Mouse (Mus musculus): Measurements from ENCODE around the gene Reep3. TPM values are rescaled to one million over a fixed set of nuclear protein-coding genes. Genes with fewer than 3 reads are reported as not detected.
A peak's percentile ranks its signal among the peaks of the same experiment; 100 is the strongest.

Gene Reep3
- polyA plus RNA-seq, 1 experiment from 2014 or later: 37.7 TPM

GRCm38 (mm10) chr10:66998770-66999169 lies 98.0 kb downstream of the Reep3 start:
- Histone ChIP-seq H3K36me3 (ENCODE audit: control insufficient read depth, insufficient read depth, low read length) (no peaks in the 10 kb centered on the region), H3K9me3 (ENCODE audit: control insufficient read depth, low read length) (no peaks in the 10 kb centered on the region), H3K4me1 (ENCODE audit: control insufficient read depth, insufficient read depth, low read length) (peaks cover 20% of the 10 kb centered on the region), H3K27me3 (ENCODE audit: control insufficient read depth, insufficient read depth, low read length) (no peaks in the 10 kb centered on the region), H3K4me2 (ENCODE audit: low read depth, low read length) (no peak overlapping the region), H3K4me3 (ENCODE audit: low read depth, low read length) (no peak overlapping the region), H3K9ac (replicated peaks; ENCODE audit: low read depth, low read length) (no peak overlapping the region), H3K27ac (ENCODE audit: low read depth, low read length) (no peak overlapping the region)
- WGBS: 93% methylated on average over 7 of the region's 7 CpGs
- no peak for ATAC-seq (ENCODE audit: low read depth)

GRCm38 (mm10) chr10:66995181-66995580 lies 101.6 kb downstream of the Reep3 start:
- H3K4me1 ChIP-seq (ENCODE audit: control insufficient read depth, insufficient read depth, low read length): 0 out of 2 replicates have a peak, but pooled peaks cover 5% of the 10 kb centered on the region
- 0 out of 2 replicates have a peak overlapping the region, but pooled peaks have one; percentile 34 for H3K27ac ChIP-seq (ENCODE audit: low read depth, low read length)
- no peaks in the 10 kb centered on the region for H3K36me3 ChIP-seq (ENCODE audit: control insufficient read depth, insufficient read depth, low read length)
- no peaks in the 10 kb centered on the region for H3K27me3 ChIP-seq (ENCODE audit: control insufficient read depth, insufficient read depth, low read length)
- no peak overlapping the region for H3K4me3 ChIP-seq (ENCODE audit: low read depth, low read length)
- no peak overlapping the region for H3K9ac ChIP-seq (replicated peaks; ENCODE audit: low read depth, low read length)
- H3K4me2 ChIP-seq (ENCODE audit: low read depth, low read length): no peak overlapping the region
- 53% methylated on average over 6 of the region's 6 CpGs for WGBS
- H3K9me3 ChIP-seq (ENCODE audit: control insufficient read depth, low read length): no peaks in the 10 kb centered on the region
- ATAC-seq (ENCODE audit: low read depth): no peak

DNA sequence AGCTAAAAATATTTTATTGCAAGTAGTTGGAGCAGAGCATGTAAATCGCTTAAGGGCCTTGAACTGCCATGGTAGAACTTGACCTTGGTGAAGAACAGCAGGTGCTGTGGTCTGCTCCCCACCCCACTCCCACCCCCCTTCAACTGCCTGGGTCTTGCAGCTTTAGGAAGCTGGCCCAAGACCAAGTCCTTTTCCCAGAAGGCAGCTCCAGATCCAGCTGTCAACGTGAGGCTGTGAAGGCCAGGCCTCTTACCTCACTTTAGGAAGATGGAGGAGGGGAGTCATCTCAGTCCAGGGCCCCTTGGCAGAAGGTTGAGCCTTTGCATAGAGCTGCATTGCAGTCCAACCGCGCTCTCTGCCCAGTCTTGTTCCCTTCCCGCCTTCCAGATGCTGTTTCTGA lies 102.3 kb downstream of the Reep3 start:
- Histone ChIP-seq H3K4me2 (ENCODE audit: low read depth, low read length) (no peak overlapping the region), H3K9me3 (ENCODE audit: control insufficient read depth, low read length) (no peaks in the 10 kb centered on the region), H3K9ac (replicated peaks; ENCODE audit: low read depth, low read length) (no peak overlapping the region), H3K27ac (ENCODE audit: low read depth, low read length) (0 out of 2 replicates have a peak overlapping the region, but pooled peaks have one; percentile 16), H3K27me3 (ENCODE audit: control insufficient read depth, insufficient read depth, low read length) (no peaks in the 10 kb centered on the region), H3K4me1 (ENCODE audit: control insufficient read depth, insufficient read depth, low read length) (0 out of 2 replicates have a peak, but pooled peaks cover 5% of the 10 kb centered on the region), H3K4me3 (ENCODE audit: low read depth, low read length) (no peak overlapping the region), H3K36me3 (ENCODE audit: control insufficient read depth, insufficient read depth, low read length) (no peaks in the 10 kb centered on the region)
- ATAC-seq (ENCODE audit: low read depth): 0 out of 2 replicates have a peak, but pooled peaks have one; percentile 28
- WGBS: 72% methylated on average over 5 of the region's 5 CpGs

- WGBS: 59% methylated on average over 5 of the region's 5 CpGs
These were observed 104.2 kb downstream of the Reep3 start for GRCm38 (mm10) chr10:66992591-66992990.

GRCm38 (mm10) chr10:66990506-66990905 lies 106.2 kb downstream of the Reep3 start:
- Histone ChIP-seq H3K9me3 (ENCODE audit: control insufficient read depth, low read length) (no peaks in the 10 kb centered on the region), H3K4me1 (ENCODE audit: control insufficient read depth, insufficient read depth, low read length) (0 out of 2 replicates have a peak, but pooled peaks cover 5% of the 10 kb centered on the region), H3K4me3 (ENCODE audit: low read depth, low read length) (no peak overlapping the region), H3K27ac (ENCODE audit: low read depth, low read length) (no peak overlapping the region), H3K27me3 (ENCODE audit: control insufficient read depth, insufficient read depth, low read length) (no peaks in the 10 kb centered on the region), H3K36me3 (ENCODE audit: control insufficient read depth, insufficient read depth, low read length) (no peaks in the 10 kb centered on the region), H3K4me2 (ENCODE audit: low read depth, low read length) (no peak overlapping the region), H3K9ac (replicated peaks; ENCODE audit: low read depth, low read length) (no peak overlapping the region)
- no peak for ATAC-seq (ENCODE audit: low read depth)
- 83% methylated on average over 3 of the region's 3 CpGs for WGBS

More at GRCm38 (mm10) chr10:66992591-66992990, 104.2 kb downstream of the Reep3 start:
- H3K27ac ChIP-seq (ENCODE audit: low read depth, low read length): no peak overlapping the region
- no peak overlapping the region for H3K9ac ChIP-seq (replicated peaks; ENCODE audit: low read depth, low read length)
- H3K4me1 ChIP-seq (ENCODE audit: control insufficient read depth, insufficient read depth, low read length): 0 out of 2 replicates have a peak, but pooled peaks cover 5% of the 10 kb centered on the region
- H3K27me3 ChIP-seq (ENCODE audit: control insufficient read depth, insufficient read depth, low read length): no peaks in the 10 kb centered on the region
- H3K36me3 ChIP-seq (ENCODE audit: control insufficient read depth, insufficient read depth, low read length): no peaks in the 10 kb centered on the region
- ATAC-seq (ENCODE audit: low read depth): no peak
- H3K9me3 ChIP-seq (ENCODE audit: control insufficient read depth, low read length): no peaks in the 10 kb centered on the region
- no peak overlapping the region for H3K4me2 ChIP-seq (ENCODE audit: low read depth, low read length)
- H3K4me3 ChIP-seq (ENCODE audit: low read depth, low read length): no peak overlapping the region

GRCm38 (mm10) chr10:66983043-66983442 lies 113.7 kb downstream of the Reep3 start:
- 93% methylated on average over 5 of the region's 5 CpGs for WGBS
- Histone ChIP-seq H3K27ac (ENCODE audit: low read depth, low read length) (no peak overlapping the region), H3K9me3 (ENCODE audit: control insufficient read depth, low read length) (no peaks in the 10 kb centered on the region), H3K4me2 (ENCODE audit: low read depth, low read length) (no peak overlapping the region), H3K36me3 (ENCODE audit: control insufficient read depth, insufficient read depth, low read length) (no peaks in the 10 kb centered on the region), H3K27me3 (ENCODE audit: control insufficient read depth, insufficient read depth, low read length) (no peaks in the 10 kb centered on the region), H3K4me3 (ENCODE audit: low read depth, low read length) (no peak overlapping the region), H3K9ac (replicated peaks; ENCODE audit: low read depth, low read length) (no peak overlapping the region), H3K4me1 (ENCODE audit: control insufficient read depth, insufficient read depth, low read length) (no peaks in the 10 kb centered on the region)
- no peak for ATAC-seq (ENCODE audit: low read depth)

- H3K9me3 ChIP-seq (ENCODE audit: control insufficient read depth, low read length): no peaks in the 10 kb centered on the region
- H3K27me3 ChIP-seq (ENCODE audit: control insufficient read depth, insufficient read depth, low read length): no peaks in the 10 kb centered on the region
- no peaks in the 10 kb centered on the region for H3K36me3 ChIP-seq (ENCODE audit: control insufficient read depth, insufficient read depth, low read length)
- no peaks in the 10 kb centered on the region for H3K4me1 ChIP-seq (ENCODE audit: control insufficient read depth, insufficient read depth, low read length)
- H3K27ac ChIP-seq (ENCODE audit: low read depth, low read length): no peak overlapping the region
- no peak overlapping the region for H3K4me3 ChIP-seq (ENCODE audit: low read depth, low read length)
- 78% methylated on average over 2 of the region's 2 CpGs for WGBS
- no peak overlapping the region for H3K9ac ChIP-seq (replicated peaks; ENCODE audit: low read depth, low read length)
- H3K4me2 ChIP-seq (ENCODE audit: low read depth, low read length): no peak overlapping the region
- no peak for ATAC-seq (ENCODE audit: low read depth)
These were observed 118.5 kb downstream of the Reep3 start for GRCm38 (mm10) chr10:66978215-66978614.

DNA sequence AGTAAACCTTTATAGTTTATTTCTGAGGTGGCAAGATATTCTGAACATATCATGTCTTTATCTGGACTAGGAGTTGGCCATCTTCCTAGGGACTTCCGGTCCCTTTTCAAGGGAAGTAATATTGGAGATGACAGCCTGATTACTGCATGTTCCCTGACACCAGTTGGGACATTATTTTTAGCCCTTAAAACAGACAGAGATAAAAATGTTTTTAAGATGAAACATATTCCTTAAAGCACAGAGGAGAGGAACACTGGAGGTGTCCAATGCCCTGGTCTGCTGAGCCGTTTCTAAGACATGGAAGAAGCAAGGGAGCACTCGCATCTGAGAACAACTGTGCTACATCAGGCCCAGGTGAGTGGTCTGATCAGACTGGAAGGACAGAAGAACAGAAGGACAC lies 119.7 kb downstream of the Reep3 start:
- 96% methylated on average over 3 of the region's 3 CpGs for WGBS
- no peak for ATAC-seq (ENCODE audit: low read depth)
- no peaks in the 10 kb centered on the region for H3K9me3 ChIP-seq (ENCODE audit: control insufficient read depth, low read length)
- no peaks in the 10 kb centered on the region for H3K36me3 ChIP-seq (ENCODE audit: control insufficient read depth, insufficient read depth, low read length)
- no peak overlapping the region for H3K9ac ChIP-seq (replicated peaks; ENCODE audit: low read depth, low read length)
- no peak overlapping the region for H3K27ac ChIP-seq (ENCODE audit: low read depth, low read length)
- H3K4me3 ChIP-seq (ENCODE audit: low read depth, low read length): no peak overlapping the region
- H3K4me2 ChIP-seq (ENCODE audit: low read depth, low read length): no peak overlapping the region
- no peaks in the 10 kb centered on the region for H3K4me1 ChIP-seq (ENCODE audit: control insufficient read depth, insufficient read depth, low read length)
- no peaks in the 10 kb centered on the region for H3K27me3 ChIP-seq (ENCODE audit: control insufficient read depth, insufficient read depth, low read length)

DNA sequence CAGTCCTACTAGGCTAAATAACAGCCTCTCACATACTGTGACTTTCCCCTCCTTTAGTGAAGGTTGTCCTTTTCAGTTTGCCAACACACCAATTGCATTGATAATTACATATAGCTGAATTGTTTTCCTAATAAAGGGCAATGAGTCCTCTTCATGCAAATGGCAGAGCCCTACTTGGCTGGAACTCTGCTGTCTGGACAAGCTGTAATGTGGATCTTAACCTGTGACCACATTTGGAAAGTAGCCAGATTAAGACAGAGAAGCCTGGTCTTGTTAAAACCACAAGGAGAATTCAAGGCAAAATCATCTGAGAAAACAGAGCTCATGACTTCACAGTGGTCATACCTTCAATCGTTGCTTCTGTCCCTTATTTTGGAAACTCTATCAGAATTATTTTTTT lies 121.3 kb downstream of the Reep3 start:
- Histone ChIP-seq H3K27ac (ENCODE audit: low read depth, low read length) (no peak overlapping the region), H3K4me3 (ENCODE audit: low read depth, low read length) (no peak overlapping the region), H3K9ac (replicated peaks; ENCODE audit: low read depth, low read length) (no peak overlapping the region), H3K27me3 (ENCODE audit: control insufficient read depth, insufficient read depth, low read length) (no peaks in the 10 kb centered on the region), H3K4me2 (ENCODE audit: low read depth, low read length) (no peak overlapping the region), H3K4me1 (ENCODE audit: control insufficient read depth, insufficient read depth, low read length) (no peaks in the 10 kb centered on the region), H3K9me3 (ENCODE audit: control insufficient read depth, low read length) (no peaks in the 10 kb centered on the region), H3K36me3 (ENCODE audit: control insufficient read depth, insufficient read depth, low read length) (no peaks in the 10 kb centered on the region)
- ATAC-seq (ENCODE audit: low read depth): no peak
- WGBS: 84% methylated on average over 1 of the region's 1 CpGs
